Mouse (Mus musculus): Measurements from ENCODE around the gene Adprh.

DNA sequence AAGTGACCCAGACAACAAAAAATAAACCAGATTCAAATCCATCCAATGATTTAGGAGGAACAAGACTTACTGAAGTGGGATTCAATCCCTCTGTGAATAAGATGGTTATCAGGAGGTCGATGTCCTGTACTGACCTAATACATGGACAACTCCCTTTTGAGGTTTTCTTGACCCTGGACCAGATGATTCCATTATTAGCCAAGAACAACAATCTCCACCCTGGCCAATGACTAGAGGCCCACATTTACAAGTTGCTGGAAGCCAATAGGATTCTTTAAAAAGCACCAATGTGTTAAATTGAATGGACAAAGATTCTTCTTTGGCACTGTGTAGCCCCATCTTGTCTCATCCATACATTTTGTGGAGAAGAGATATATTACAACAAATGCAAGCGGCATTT is 27.1 kb downstream of the Adprh start:
- no peak for TF ChIP-seq POLR2A (IDR thresholded peaks at IDR 0.05; ENCODE audit: insufficient read depth, low read depth, low read length)
- no peak for TF ChIP-seq CTCF (IDR thresholded peaks at IDR 0.05)

All from heart, adult 2 months (tissue).